Mouse (Mus musculus) E14TG2a.4 (cell line): ENCODE results near the gene Yif1a.

ENCODE experiments used
- CTCF ChIP-seq: conservative IDR thresholded peaks from 2 replicates; pipeline ENCODE4 v1.5.1; 2014; ENCODE audit warnings: low read length
- NANOG ChIP-seq: IDR thresholded peaks from 2 replicates; pipeline ENCODE4 v1.6.1; 2014; ENCODE audit warnings: borderline replicate concordance, low read length, mixed read lengths

GRCm38 (mm10) chr19:5129770-5130169 lies 41.4 kb downstream of the Yif1a start:
- peak; percentile 41 for TF ChIP-seq CTCF
- no peak for TF ChIP-seq NANOG
